Mouse (Mus musculus) ES-Bruce4 (cell line): ENCODE results near the gene Lenep. TPM values are rescaled to one million over a fixed set of nuclear protein-coding genes. Genes with fewer than 3 reads are reported as not detected.
"Not testable (repeated sequence)": the region's sequence is repeated elsewhere in the genome, so short reads cannot be mapped to it uniquely, and the experiment has no call there.

Source experiments
- H3K27ac ChIP-seq: 2 replicates; pipeline ENCODE4 v1.5.1; 2012; ENCODE audit warnings: low read length, inconsistent platforms; ENCODE audit not compliant: insufficient read depth
- H3K27me3 ChIP-seq: 2 replicates; pipeline ENCODE4 v1.6.1; 2012; ENCODE audit warnings: mild to moderate bottlenecking, low read length, inconsistent platforms; ENCODE audit not compliant: control insufficient read depth, poor library complexity, insufficient read depth, severe bottlenecking
- H3K36me3 ChIP-seq: 2 replicates; pipeline ENCODE4 v1.6.1; 2012; ENCODE audit warnings: inconsistent platforms, mild to moderate bottlenecking, low read length, moderate library complexity; ENCODE audit not compliant: control insufficient read depth, poor library complexity, insufficient read depth, severe bottlenecking
- H3K4me1 ChIP-seq: one replicate; pipeline ENCODE4 v1.8.1; 2011; ENCODE audit warnings: low read length; ENCODE audit not compliant: control insufficient read depth, insufficient read depth
- H3K4me3 ChIP-seq: 2 replicates; pipeline ENCODE4 v1.5.1; 2011; ENCODE audit warnings: low read depth, mild to moderate bottlenecking, low read length
- H3K9ac ChIP-seq: 2 replicates; pipeline ENCODE4 v1.6.1; 2012; ENCODE audit warnings: low read depth, mild to moderate bottlenecking, inconsistent platforms; ENCODE audit not compliant: poor library complexity, severe bottlenecking
- H3K9me3 ChIP-seq: replicated peaks from 2 replicates; pipeline ENCODE4 v1.6.1; 2012; ENCODE audit warnings: mild to moderate bottlenecking, low read length, inconsistent platforms; ENCODE audit not compliant: control insufficient read depth, poor library complexity, insufficient read depth, severe bottlenecking
- CTCF ChIP-seq: IDR thresholded peaks from one replicate; pipeline ENCODE4 v1.8.1; 2011; ENCODE audit warnings: low read depth, low read length
- EP300 ChIP-seq: IDR thresholded peaks from 2 replicates; pipeline ENCODE4 v1.6.1; 2011; ENCODE audit warnings: low read depth, low read length; ENCODE audit not compliant: insufficient read depth
- POLR2A ChIP-seq: IDR thresholded peaks from one replicate; pipeline ENCODE4 v1.8.1; 2011; ENCODE audit warnings: low read length; ENCODE audit not compliant: insufficient read depth
- polyA plus RNA-seq: library from polyadenylated mRNA; stranded (reverse); fragments of >200 nt; gene quantifications from 2 replicates; pipeline ENCODE4 v1.2.4, GENCODE M21; 2011; ENCODE audit warnings: low read depth; ENCODE audit not compliant: missing spikeins, insufficient read depth, insufficient read length

The Lenep gene
- polyA plus RNA-seq, 1 experiment, result not detected

DNA sequence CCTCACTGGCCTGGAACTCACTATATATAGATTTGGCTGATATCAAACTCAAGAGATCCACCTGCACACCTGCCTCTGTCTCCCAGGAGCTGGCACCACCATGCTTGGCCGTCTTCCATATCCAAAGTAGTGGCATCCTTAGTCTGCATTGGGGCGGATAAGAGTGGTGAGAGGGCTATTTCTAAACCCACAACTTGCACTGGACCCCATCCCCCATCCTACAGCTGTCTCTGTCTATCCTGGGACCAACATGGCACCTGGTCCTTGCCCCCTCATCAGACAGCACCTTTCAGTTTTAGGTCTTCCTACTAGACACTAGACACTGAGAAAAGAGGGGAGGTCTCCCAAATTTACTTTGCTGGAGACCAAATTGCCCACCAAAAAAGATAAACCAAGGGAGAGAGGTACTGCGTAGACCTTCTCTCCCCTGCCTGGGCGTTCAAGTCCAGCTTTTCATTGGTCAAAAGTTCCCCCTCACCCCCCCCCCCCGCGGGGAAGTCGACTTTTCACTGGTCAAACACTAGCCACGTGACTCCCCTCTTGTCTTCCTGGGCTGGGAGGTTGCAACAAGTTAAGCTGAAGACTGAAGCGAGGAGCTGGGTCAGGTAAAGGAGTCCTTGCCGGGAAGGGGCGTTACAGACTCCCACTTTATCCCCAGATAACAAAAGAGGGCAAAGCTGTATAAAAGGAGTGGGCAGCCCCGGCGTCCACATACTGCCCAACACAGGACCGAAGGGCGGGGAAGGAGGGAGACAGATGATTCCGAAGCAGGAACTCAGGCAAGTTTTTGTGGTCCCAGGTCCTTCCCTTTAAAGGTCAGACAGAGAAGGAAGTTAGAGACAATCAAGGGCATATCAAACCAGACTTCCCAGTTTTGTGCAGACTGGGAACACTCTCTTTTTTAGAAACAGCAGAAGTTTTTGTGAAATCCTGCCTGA lies 33.9 kb upstream of the Lenep start, which contains the start of gene Pbxip1:
Gene Pbxip1, plus strand, starts transcription at position 531 of the 938 bp plus-strand sequence.
- no peaks in the 10 kb centered on the region for H3K27me3 ChIP-seq
- peaks cover 10% of the 10 kb centered on the region for H3K36me3 ChIP-seq
- H3K4me1 ChIP-seq, result peaks cover 5% of the 10 kb centered on the region
- H3K9ac ChIP-seq, result peak within 1 kb of the TSS; percentile 68
- H3K9me3 ChIP-seq, result no peaks in the 10 kb centered on the region
- peak within 1 kb of the TSS; percentile 86 for H3K27ac ChIP-seq
- peak within 1 kb of the TSS; percentile 88 for H3K4me3 ChIP-seq
- TF ChIP-seq CTCF, result no peak
- TF ChIP-seq EP300, result no peak
- no peak for TF ChIP-seq POLR2A

GRCm38 (mm10) chr3:89435041-89435440 lies 32.4 kb upstream of the Lenep start:
- TF ChIP-seq EP300 (no peak), CTCF (no peak), POLR2A (no peak)
- Histone ChIP-seq H3K9ac (no peak overlapping the region), H3K4me3 (no peak overlapping the region), H3K9me3 (no peaks in the 10 kb centered on the region), H3K36me3 (peaks cover 10% of the 10 kb centered on the region), H3K27me3 (no peaks in the 10 kb centered on the region), H3K27ac (0 out of 2 replicates have a peak overlapping the region, but pooled peaks have one; percentile 7), H3K4me1 (peaks cover 5% of the 10 kb centered on the region)

GRCm38 (mm10) chr3:89434532-89434931 lies 31.9 kb upstream of the Lenep start:
- peaks cover 10% of the 10 kb centered on the region for H3K36me3 ChIP-seq
- TF ChIP-seq CTCF (no peak), EP300 (0 out of 2 replicates have a peak, but pooled peaks have one; percentile 25)
- no peak overlapping the region for H3K9ac ChIP-seq
- H3K4me3 ChIP-seq, result no peak overlapping the region
- H3K27me3 ChIP-seq, result no peaks in the 10 kb centered on the region
- no peaks in the 10 kb centered on the region for H3K9me3 ChIP-seq
- peaks cover 5% of the 10 kb centered on the region for H3K4me1 ChIP-seq
- H3K27ac ChIP-seq, result peak overlapping the region; percentile 7; the same call in 1 of the 2 replicates

DNA sequence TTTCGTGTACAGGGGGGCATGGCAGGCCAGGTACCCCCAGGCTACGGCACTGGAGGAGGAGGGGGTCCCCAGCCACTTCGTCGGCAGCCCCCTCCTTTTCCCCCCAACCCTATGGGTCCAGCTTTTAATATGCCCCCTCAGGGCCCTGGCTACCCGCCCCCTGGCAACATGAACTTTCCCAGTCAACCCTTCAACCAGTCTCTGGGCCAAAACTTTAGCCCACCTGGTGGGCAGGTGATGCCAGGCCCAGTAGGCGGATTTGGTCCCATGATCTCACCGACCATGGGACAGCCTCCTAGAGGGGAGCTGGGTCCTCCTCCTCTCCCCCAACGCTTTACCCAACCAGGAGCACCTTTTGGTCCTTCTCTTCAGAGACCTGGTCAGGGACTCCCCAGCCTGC lies 30.0 kb upstream of the Lenep start:
- H3K4me1 ChIP-seq, result peaks cover 5% of the 10 kb centered on the region
- H3K9me3 ChIP-seq, result no peaks in the 10 kb centered on the region
- no peak overlapping the region for H3K4me3 ChIP-seq
- H3K36me3 ChIP-seq, result peaks cover 15% of the 10 kb centered on the region
- no peak overlapping the region for H3K9ac ChIP-seq
- H3K27ac ChIP-seq, result no peak overlapping the region
- TF ChIP-seq POLR2A (no peak), EP300 (no peak), CTCF (no peak)
- no peaks in the 10 kb centered on the region for H3K27me3 ChIP-seq

DNA sequence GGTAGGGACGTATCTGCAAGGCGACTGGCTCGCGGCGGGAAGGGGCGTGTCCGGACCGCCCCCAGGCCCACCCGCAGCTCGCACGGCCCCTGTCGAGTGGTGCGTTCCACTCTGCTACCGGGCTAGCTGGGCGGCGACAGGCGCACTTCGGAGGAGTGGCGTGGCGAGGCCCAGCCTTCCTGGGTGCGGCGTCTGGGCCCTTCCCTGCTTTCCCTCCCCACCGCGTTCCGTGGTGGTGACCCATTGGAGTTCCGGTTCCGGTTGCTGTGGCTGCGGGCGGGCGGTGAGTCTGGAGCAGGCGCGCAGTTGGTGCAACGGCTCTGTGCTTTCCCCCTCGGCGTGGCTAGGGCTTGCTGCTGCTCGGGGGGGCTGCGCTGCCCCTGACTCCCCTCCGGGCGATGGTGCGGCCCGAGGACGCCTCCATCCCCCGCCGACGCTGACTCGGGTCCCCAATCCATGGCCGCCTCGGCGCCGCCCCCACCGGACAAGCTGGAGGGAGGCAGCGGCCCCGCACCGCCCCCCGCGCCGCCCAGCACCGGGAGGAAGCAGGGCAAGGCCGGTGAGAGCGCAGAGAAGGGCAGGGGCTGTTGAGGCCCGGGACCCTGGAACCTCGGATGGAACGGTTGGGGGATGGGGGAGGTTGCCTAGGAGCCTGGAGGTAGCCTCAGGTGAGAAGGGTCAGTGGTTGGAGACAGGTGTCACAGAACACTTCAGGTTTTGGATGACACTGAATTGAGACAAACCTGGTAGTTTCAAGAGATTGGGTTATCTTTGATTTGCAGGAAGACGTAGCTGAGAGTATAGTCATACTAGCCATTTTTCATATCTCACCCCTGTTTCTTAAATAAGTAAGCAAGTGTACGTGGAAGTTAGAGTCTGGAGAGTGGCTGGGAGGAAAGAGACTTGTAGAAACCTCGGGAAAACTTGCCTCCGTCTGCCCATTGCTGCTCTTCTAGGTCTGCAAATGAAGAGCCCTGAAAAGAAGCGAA lies 27.9 kb upstream of the Lenep start, which contains the start of gene Pygo2:
Gene Pygo2, plus strand, starts transcription at position 44 of the 989 bp plus-strand sequence.
- peaks cover 22% of the 10 kb centered on the region for H3K36me3 ChIP-seq
- TF ChIP-seq POLR2A, result peak; percentile 72
- 0 out of 2 replicates have a peak, but pooled peaks have one; percentile 21 for TF ChIP-seq EP300
- TF ChIP-seq CTCF, result no peak
- peak within 1 kb of the TSS; percentile 80 for H3K9ac ChIP-seq
- no peaks in the 10 kb centered on the region for H3K27me3 ChIP-seq
- H3K9me3 ChIP-seq, result no peaks in the 10 kb centered on the region
- H3K4me1 ChIP-seq, result no peaks in the 10 kb centered on the region
- peak within 1 kb of the TSS; percentile 10; the same call in 1 of the 2 replicates for H3K27ac ChIP-seq
- peak within 1 kb of the TSS; percentile 78 for H3K4me3 ChIP-seq

GRCm38 (mm10) chr3:89429021-89429420 lies 26.4 kb upstream of the Lenep start:
- not testable (repeated sequence) for H3K27me3 ChIP-seq, H3K9me3 ChIP-seq, H3K4me3 ChIP-seq, H3K4me1 ChIP-seq, H3K9ac ChIP-seq, H3K27ac ChIP-seq
- H3K36me3 ChIP-seq, result peaks cover 24% of the 10 kb centered on the region
